In the genomic region with DNA sequence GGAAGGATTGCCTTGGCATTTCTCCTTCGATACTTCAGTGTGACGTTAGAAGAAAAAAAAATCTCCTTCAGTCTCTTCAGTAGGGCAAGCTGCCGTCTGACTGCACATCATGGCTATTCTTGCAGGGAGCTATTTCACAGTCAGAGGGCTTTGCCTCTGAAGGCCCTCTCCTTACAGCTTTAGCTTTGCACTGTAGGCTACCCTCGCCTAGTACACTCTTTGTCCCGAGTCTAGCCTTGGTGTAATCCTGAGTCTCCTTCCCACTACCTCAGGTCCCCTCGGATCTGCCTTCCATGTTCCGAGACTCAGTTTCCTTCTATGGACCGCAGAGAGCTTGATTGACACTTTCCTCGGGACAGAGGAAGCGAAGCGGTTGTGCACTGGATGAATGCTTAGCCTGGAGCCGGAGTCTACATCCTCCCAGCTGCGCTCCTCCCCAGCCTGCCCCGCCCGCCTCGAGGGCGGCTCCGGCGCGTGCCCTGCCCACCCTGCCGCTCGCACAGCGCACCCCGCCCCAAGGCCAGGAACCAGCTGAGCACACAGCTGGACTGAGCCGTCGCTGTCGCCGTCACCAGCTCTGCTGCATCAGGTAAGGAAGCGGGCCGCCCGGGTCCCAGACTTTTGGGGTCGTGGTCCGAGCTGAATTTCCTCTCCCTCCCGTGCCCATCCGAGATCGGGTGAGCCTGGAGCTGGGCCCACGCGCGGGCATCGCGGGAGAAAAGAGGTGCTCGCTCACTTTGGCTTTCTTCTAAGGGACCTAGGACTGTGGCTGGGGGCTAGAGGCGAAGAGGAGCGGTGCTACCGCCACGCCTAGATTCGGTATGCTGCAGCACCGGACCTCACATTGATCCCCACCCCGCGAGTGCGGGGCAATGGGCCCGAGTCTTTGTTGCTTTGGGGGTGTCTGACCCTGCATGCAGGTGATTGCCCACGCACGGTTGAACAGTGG, we compare ENCODE assay signal across 1 mouse cellular context.
TF ChIP-seq lines count a peak whose summit lies in the region.

TSS of gene Gsn (plus strand) at position 496 of the 949 bp plus-strand sequence.

TF ChIP-seq in CH12.LX, 34 proteins besides CTCF, POLR2A, EP300 and RAD21 (continued from another document):
- TF ChIP-seq POLR2AphosphoS2 (IDR thresholded peaks at IDR 0.05; ENCODE audit: low read depth, low read length) (no peak), NRF1 (IDR thresholded peaks at IDR 0.05; ENCODE audit: low read depth, low read length) (peak; percentile 71), NELFE (IDR thresholded peaks at IDR 0.05; ENCODE audit: low read depth, low read length) (0 out of 2 replicates have a peak, but pooled peaks have one; percentile 42), MAFK (IDR thresholded peaks at IDR 0.05; ENCODE audit: insufficient replicate concordance, low read length) (no peak), HCFC1 (IDR thresholded peaks at IDR 0.05; ENCODE audit: low read depth, low read length) (peak; percentile 45; the same call in 1 of the 2 replicates), MYC (IDR thresholded peaks at IDR 0.05; ENCODE audit: low read depth, low read length) (no peak), KAT2A (IDR thresholded peaks at IDR 0.05; ENCODE audit: insufficient replicate concordance, low read length) (no peak), ZMIZ1 (IDR thresholded peaks at IDR 0.05; ENCODE audit: low read depth, low read length) (peak; percentile 74), CHD2 (IDR thresholded peaks at IDR 0.05; ENCODE audit: low read length) (no peak), RCOR1 (conservative IDR thresholded peaks at IDR 0.05; ENCODE audit: low read depth, low read length) (no peak), USF1 (IDR thresholded peaks at IDR 0.05; ENCODE audit: low read depth, low read length) (peak; percentile 21), SIN3A (IDR thresholded peaks at IDR 0.05; ENCODE audit: low read length) (peak; percentile 99), TBP (conservative IDR thresholded peaks at IDR 0.05; ENCODE audit: low read depth, low read length) (0 out of 2 replicates have a peak, but pooled peaks have one; percentile 51), PAX5 (IDR thresholded peaks at IDR 0.05; ENCODE audit: low read length) (no peak), USF2 (conservative IDR thresholded peaks at IDR 0.05; ENCODE audit: low read depth, low read length) (no peak), MAZ (IDR thresholded peaks at IDR 0.05; ENCODE audit: low read depth, low read length) (peak; percentile 98), BHLHE40 (IDR thresholded peaks at IDR 0.05; ENCODE audit: low read depth, low read length) (peak; percentile 81), ETS1 (conservative IDR thresholded peaks at IDR 0.05; ENCODE audit: low read depth, low read length) (peak; percentile 94), E2F4 (IDR thresholded peaks at IDR 0.05; ENCODE audit: insufficient replicate concordance, low read depth, low read length) (no peak), ZKSCAN1 (IDR thresholded peaks at IDR 0.05; ENCODE audit: borderline replicate concordance, low read depth, low read length) (no peak), IRF4 (IDR thresholded peaks at IDR 0.05; ENCODE audit: low read depth, low read length) (peak; percentile 45), SMC3 (IDR thresholded peaks at IDR 0.05; ENCODE audit: low read depth, low read length) (no peak), ELF1 (IDR thresholded peaks at IDR 0.05; ENCODE audit: low read depth, low read length) (peak; percentile 64), JUN (IDR thresholded peaks at IDR 0.05; ENCODE audit: insufficient read depth, low read depth, low read length) (no peak)
